Mouse (Mus musculus) skeletal muscle tissue, adult 2 months (tissue): ENCODE measurements around the gene Yeats4.

Experiments used
- DNase-seq: peaks from one replicate; pipeline ENCODE4 v3.0.0-alpha.2; 2012; ENCODE audit warnings: low read depth, low spot score

Gene Yeats4

DNA sequence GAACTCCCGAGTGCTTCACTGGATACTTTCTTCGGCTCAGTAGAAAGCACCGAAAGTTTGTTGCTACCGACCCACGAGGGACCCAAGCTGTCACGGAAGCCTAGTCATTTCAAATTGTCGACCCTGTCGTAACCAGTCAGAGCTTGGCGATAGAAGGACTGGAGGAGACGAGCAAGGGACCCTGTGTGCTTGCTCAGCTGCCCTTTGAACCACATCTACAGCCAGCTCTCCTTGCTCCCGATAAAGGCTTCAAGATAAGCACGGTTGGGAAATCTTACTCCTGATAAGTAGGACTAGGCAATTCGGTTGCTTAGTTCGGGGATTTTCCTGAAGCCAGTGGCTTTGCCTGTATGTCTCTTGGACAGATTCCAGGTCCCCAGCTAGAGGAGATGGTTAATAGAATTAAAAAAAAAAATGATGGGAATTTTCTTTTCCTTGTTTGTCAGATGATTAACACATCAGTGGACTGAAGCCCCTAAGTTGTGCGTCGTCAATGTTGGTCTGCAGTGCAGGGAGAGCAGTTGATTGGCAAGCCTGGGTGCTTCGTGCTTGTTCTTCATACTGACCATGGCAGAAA is 21.2 kb downstream of the Yeats4 start:
- DNase-seq = no peak

DNA sequence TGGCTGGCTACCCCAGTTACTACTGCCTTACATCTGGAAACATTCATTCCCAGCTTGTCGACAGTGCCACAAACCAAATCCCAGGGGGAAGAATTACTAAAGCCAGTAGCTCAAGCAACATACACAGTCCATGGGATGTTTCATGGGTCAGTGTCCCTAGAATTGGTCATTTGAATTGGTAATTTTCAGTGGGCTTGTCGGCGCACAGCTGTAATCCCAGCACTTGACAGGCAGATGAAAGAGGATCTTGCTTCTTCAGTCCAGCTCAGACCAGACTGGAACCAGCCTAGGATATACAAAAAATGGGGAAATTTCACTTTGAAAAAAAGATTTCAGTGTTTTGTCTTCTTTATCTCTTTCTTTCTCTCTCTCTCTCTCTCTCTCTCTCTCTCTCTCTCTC is 24.6 kb downstream of the Yeats4 start:
- no peak for DNase-seq

DNA sequence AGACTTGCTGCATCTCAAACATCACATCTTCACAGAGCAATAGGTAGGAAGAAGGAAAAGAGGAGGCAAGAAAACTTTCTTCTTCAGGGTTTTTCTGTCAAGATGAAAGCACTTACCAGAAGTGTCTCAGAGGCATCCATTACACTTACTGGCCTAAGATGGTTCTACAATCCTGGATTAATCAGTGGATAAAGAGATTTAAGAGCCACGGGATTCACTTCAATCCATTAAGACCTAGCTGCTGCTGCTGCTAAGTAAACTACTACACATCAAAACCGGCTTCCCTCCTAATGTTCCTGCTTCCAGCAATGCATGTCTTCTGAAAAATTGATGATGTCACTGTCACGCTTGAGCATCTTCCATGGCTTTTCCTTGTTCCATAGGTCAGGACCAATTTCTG is 27.6 kb downstream of the Yeats4 start:
- DNase-seq = no peak

DNA sequence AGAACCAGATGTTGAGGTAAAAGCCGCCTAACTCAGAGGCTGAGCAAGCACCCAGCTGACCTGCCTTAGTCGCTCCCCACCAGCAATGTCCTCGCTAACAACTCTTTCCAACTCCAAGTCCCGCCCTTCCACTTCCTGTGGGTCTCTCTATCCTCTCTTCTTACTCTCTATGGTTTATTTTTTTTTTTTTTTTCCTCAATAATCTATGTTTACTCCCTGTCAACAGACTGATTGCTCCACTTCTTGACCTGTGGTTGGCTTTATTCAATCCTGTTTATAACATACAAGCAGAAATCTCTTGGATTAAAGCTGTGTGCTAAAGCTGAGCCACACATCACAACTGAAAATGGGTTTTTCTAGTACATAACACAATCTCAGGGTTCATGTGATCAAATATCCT is 28.6 kb downstream of the Yeats4 start:
- DNase-seq = no peak

DNA sequence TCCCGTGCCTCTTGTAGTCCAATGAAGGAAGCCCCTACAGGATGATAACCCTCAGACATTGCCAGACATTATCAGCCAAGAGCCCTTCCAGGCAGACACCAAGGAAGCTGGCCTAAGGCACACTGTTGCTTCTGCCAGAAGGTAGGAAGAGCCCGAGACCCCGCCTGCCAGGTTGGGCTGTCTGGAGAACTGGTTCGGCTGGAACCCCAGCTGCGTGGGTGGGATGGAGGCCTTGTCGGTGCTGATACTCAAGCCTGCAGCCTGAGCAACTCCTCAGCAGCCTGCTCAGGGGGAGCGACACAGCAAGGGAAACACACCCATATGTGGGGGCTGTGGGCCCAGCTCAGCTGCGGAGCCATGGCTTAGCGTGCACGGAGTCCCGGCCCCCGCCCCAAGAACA is 29.3 kb downstream of the Yeats4 start:
- DNase-seq = no peak

DNA sequence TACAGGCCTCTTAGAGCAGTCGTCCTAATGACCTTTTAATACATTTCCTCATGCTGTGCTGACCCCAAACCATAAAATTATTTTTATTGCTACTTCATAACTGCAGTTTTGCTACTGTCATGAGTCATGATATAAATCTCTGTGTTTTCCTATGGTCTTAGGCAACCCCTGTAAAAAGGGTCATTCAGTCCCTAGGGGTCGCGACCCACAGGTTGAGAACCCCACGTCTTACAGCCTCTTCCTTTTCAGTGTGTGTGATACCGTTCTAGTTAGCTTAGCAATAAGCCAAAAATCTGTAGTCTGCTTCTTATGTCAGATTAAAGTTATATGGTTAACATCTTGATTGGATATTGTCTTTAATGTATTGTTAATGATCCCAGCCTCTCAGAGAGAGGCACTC is 30.9 kb downstream of the Yeats4 start:
- DNase-seq = no peak

DNA sequence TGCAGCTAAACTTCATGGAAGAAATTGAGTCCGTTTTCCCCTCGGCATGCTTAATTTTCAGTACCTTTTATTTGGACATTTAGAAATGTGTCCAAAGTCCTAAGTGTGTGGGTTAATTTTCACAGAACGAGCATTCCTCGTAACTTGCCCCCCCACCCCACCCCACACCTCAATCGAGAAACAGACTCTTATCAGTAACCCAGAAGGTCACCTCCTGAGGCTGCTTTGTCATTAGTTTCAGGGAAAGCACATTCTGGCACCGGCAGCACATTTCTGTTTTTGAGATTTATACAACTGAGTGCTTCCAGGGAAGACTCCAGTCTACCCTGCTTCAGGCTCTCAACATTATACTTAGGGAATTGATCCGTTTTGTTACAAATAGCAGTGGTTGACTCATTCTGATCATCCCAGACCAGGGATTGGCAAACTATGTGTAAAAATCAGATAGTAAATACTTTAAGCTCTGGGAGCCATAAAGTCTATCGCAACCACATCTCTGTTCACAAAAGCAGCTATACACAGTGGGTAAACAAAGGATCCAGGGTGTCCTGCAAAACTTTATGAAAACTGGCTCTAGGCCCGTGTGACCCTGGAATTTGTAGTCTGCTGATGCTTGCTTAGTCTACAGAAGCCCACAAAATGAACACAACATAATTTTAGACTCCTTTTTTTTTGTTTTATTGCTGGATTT is 38.8 kb downstream of the Yeats4 start:
- DNase-seq = no peak

DNA sequence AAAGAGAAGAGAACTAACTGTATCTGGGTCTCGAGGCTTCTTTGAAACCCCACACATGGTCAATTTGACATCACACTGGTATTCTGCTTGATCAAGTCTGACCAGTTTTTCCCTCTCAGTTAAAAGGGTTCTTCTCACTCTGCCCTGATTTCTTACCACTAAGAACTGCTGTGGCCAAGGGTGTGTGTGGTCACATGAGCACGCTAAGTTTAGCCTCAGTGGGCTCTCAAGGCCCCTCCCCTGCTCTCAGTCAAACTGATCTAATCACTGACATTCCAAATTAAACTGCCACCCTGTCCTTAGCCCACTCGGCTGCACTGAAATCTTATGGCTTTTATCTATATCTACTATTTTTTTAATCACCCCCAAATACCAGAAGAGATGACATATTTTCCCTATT is 43.2 kb downstream of the Yeats4 start:
- no peak for DNase-seq

DNA sequence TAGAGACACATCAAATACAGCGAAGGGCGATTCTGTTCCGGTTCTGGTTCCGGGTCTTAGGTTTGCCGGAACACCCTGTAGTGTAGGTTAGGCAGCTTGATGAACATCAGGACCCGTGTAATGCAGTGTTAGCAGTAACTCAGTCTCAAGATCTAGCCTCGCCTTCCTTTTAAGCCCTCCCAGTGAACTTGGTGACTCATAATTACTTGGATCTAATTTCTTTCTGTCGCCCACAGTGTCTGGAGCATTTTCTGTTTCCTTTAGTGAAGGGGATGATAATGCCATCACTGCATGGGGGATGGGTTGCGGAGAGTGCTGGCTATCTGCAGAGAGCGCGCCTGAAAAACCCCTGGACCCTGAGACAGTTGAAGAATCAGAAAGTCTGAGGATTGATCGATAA is 49.7 kb downstream of the Yeats4 start:
- no peak for DNase-seq

DNA sequence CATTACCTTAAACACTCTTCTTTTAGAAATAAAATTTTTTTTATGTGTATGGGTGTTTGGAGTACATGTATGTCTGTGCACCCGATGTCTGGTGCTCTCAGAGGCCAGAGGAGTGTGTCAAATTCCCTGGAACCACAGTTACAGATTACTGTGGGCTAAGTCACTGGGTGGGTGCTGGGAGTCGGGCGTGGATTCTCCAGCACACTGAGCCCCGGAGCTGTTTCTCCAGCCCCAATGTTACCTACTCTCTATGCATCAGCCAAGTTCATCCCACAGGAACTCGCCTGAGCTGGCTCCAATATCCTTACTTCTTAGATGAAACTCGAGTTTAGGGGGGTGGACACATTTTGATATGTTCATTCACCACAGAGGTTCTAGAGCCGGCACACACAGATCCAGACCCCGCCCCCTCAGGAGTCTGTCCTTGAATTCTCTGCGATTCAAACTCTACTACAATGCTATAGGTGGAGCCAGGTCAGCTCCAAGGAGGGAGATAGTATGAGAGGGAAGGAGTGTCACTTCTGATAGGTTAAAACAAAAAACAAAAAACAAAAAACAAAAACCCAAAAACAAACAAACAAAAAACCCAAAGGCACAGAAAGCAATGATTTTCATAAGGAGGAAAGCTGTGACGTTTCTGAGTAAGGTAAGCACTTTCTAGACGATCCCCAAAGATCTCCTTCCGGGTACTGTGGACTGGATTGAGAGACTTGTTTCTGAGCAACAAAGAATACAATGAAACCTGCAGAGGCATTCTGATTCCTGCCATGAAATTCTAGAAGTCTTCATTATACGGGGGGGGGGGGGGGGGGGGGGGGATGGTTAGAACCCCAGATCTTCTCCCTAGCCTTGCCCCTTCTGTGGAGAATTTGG is 50.5 kb downstream of the Yeats4 start:
- no peak for DNase-seq

DNA sequence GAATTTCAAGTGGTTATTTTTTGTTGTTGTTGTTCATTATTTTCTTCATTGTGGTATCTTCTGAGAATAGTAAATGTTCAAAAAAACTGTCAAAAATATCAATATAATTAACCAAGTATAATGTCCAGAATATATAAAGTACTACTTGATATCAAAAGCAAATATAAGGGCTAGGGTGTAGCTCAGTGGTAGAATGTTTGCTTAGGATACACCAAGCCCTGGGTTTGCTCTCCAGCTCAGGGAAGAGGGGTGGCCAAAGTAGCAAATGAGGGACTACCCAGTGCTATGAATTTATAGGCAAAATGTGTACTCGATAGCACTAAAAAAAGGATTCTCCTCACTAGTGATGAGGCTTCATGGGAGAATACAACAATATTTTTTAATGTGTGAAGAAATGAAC is 51.2 kb downstream of the Yeats4 start:
- no peak for DNase-seq

DNA sequence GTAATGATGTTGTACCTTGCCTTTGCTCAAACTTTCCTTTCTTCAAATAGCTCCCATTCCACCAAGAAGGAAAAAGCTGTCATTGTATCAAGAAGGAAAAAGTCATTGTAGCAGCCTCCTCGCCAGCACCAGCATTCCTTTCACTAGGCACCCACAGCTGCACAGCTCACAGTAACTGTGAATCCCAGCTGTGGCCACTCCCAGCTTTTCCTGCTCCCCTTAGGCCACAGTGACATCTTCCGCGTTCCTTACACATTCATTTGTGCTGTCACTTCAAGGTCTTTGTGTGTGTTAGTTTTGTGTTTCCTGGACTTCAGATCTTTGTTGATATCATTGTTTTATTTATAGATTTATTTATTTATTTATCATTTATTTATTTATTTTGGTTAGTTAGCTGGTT is 52.2 kb downstream of the Yeats4 start:
- no peak for DNase-seq

DNA sequence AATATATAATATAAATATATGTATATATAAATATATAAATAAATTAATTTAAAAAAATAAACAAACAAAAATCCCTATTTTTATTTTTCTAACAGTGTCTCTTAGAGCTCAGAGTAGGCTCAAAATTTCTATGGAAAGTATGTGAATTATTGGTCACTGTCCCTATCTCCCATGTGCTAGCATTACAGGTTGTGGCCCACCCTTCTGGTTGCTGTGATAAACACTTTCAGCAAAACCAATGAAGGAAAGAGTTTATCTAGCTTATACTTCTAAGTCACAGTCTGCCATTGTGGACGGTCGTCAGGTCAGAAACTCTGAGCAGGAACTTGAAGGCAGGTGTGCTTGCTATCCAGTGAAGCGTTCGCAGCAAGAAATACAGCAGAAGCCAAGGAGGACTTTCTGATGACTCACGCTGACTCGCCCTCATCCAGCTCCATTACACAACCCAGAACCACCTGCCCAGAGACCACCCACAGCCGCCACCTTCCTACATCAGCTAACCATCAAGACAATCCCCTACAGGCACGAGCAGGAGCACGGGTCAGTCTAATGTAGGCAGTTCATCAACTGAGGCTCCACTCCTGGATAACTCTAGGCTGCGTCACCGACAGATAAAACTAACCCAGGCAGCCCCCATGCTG is 57.4 kb downstream of the Yeats4 start:
- no peak for DNase-seq
